ENCODE assay signal across 24 mouse cellular contexts in the genomic region with DNA sequence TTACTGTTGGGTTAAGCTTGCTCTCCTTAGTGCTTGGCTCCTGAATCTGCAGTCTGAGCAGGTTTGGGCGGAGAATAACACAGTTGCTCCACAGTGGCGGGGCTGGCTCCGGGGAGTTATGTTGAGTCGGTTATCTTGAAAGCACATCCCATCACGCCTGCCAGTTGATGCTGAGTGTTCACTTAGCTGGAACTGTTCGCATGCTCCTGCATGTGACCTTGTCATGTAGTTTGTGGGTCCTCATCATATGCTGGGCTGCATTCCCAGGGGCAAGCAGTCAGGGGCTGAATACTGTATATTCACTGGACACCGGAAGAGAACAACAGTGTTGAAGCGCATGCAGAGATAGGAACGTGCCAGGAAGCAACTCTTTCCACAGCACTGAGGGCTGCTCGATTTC. TPM values are rescaled to one million over a fixed set of nuclear protein-coding genes. Genes with fewer than 3 reads are reported as not detected.
DNase-seq lines count a peak whose midpoint lies in the region; ATAC-seq and TF ChIP-seq lines count a peak whose summit lies in the region.
"Had no signal": no experiment of that assay in that cellular context is flagged by ENCODE, and none has a peak within 500 bp of the region (broad histone marks: within the 10 kb centered on the region; RNA-seq: fewer than 3 reads in every experiment).

No protein-coding gene starts in this region.

- DNase-seq in heart, postnatal 14 days = no peak
- peak; percentile 17 for DNase-seq in lung, postnatal 10 days
- DNase-seq in lung, adult 2 months = no peak
- DNase-seq in left cerebral cortex, postnatal 25 days (ENCODE audit: low spot score in 2 of 2) = no peak
- DNase-seq: cerebellum, adult 11 months; cerebellum, postnatal 25 days; kidney, adult 9 months; kidney, postnatal 4 days; left cerebral cortex, postnatal 4 days; lung, adult 18-20 months; midbrain, embryonic 14.5 days; thymus, postnatal 4 days had no signal

- ATAC-seq in heart, embryonic 16.5 days (replicated peaks; ENCODE audit: extremely low read depth, insufficient read depth, low FRiP score) = peak; percentile 56; the same call in 1 of the 2 replicates
- ATAC-seq in erythroid progenitor cell, adult 5-6 weeks (replicated peaks; ENCODE audit: low FRiP score, poor library complexity, severe bottlenecking) = 0 out of 2 replicates have a peak, but pooled peaks have one; percentile 50
- ATAC-seq in megakaryocyte progenitor cell, adult 5-6 weeks (replicated peaks; ENCODE audit: poor library complexity) = peak; percentile 62
- no peak for ATAC-seq in granulocyte monocyte progenitor cell, adult 5-6 weeks (replicated peaks; ENCODE audit: poor library complexity, severe bottlenecking)

- H3K4me1 ChIP-seq in heart, embryonic 16.5 days (ENCODE audit: control insufficient read depth, insufficient read depth, low read length) = peaks cover 25% of the 10 kb centered on the region
- H3K4me1 ChIP-seq in lung, adult 2 months (ENCODE audit: control insufficient read depth, insufficient read depth, low read length) = no peaks in the 10 kb centered on the region

- peak overlapping the region; percentile 5; the same call in 1 of the 2 replicates for H3K27ac ChIP-seq in heart, embryonic 16.5 days (ENCODE audit: low read length)
- H3K27ac ChIP-seq: forebrain, embryonic 10.5 days; stomach, postnatal 0 days had no signal

- intact Hi-C loops in heart, postnatal 14 days (cut with DNase I) = no loop called here
- intact Hi-C loops in left cerebral cortex, postnatal 25 days (cut with DNase I) = no loop called here

- TF ChIP-seq POLR2A in lung, adult 2 months (IDR thresholded peaks at IDR 0.05; ENCODE audit: borderline replicate concordance, extremely low read depth, low read depth, low read length) = no peak

- H3K9ac ChIP-seq in heart, embryonic 16.5 days (ENCODE audit: low read length) = peak overlapping the region; percentile 8

- no peaks in the 10 kb centered on the region for H3K9me3 ChIP-seq in heart, embryonic 16.5 days (replicated peaks; ENCODE audit: control insufficient read depth, low read length)
- H3K9me3 ChIP-seq: forebrain, embryonic 10.5 days had no signal

- no peaks in the 10 kb centered on the region for H3K27me3 ChIP-seq in heart, embryonic 16.5 days (ENCODE audit: control insufficient read depth, insufficient read depth, low read length)

- 25% methylated on average over 10 of the region's 10 CpGs for WGBS in heart, embryonic 16.5 days
- 52% methylated on average over 10 of the region's 10 CpGs for WGBS in lung, adult 2 months

- no peak for TF ChIP-seq CTCF in lung, adult 2 months (IDR thresholded peaks at IDR 0.05; ENCODE audit: insufficient read depth, low read length)

- peak overlapping the region; percentile 57 for H3K4me2 ChIP-seq in heart, embryonic 16.5 days (ENCODE audit: low read depth, low read length)

- H3K4me3 ChIP-seq in heart, embryonic 16.5 days (ENCODE audit: low read length) = peak overlapping the region; percentile 19
- no peak overlapping the region for H3K4me3 ChIP-seq in lung, adult 2 months (replicated peaks; ENCODE audit: extremely low read depth, low read depth, low read length)

- H3K36me3 ChIP-seq in heart, embryonic 16.5 days (ENCODE audit: control insufficient read depth, insufficient read depth) = no peaks in the 10 kb centered on the region
- H3K36me3 ChIP-seq: forebrain, embryonic 10.5 days had no signal

RNA-seq across cellular contexts. Expression of a gene that starts 1.8 kb away (rescaled TPM):
- 0.37 TPM in 1 of 2 replicates, not detected in the other for polyA plus RNA-seq in heart, embryonic 16.5 days (2015; fragmentation: Nextera tagmentation; extraction: Ambion mirVana)
- 1 to 10 TPM; 1.3 to 2.4 TPM for total RNA-seq in heart, postnatal 14 days (2021)
- not detected in 2 replicates for polyA plus RNA-seq in lung, adult 2 months (2012; rRNA removed)
- not detected in 2 replicates for total RNA-seq in erythroid progenitor cell, adult 5-6 weeks (2015; ENCODE audit: low replicate concordance)
- total RNA-seq in erythroid progenitor cell, adult 5-6 weeks (2017; ENCODE audit: low replicate concordance) = not detected in 2 replicates
- not detected in 2 replicates for total RNA-seq in megakaryocyte progenitor cell, adult 5-6 weeks (2015)
- not detected in 2 replicates for total RNA-seq in megakaryocyte progenitor cell, adult 5-6 weeks (2017)
- total RNA-seq in left cerebral cortex, postnatal 25 days (2021) = not detected
- not detected in 2 replicates for total RNA-seq in granulocyte monocyte progenitor cell, adult 5-6 weeks (2014; fragmentation: Nextera tagmentation)
- not detected in 2 replicates for total RNA-seq in granulocyte monocyte progenitor cell, adult 5-6 weeks (2017)
- total RNA-seq: layer of hippocampus, postnatal 36 days; left cerebral cortex, postnatal 4 days had no signal
- polyA plus RNA-seq: CD4-positive, CD25-positive, alpha-beta regulatory T cell, adult 4 months; embryonic facial prominence, embryonic 11.5 days; forebrain, embryonic 10.5 days; frontal cortex, adult 2 months; gonadal fat pad, adult 2 months; midbrain, embryonic 14.5 days; spleen, adult 2 months; stomach, postnatal 0 days had no signal

RNA-seq across cellular contexts. Expression of a gene that starts 23.4 kb away (rescaled TPM):
- polyA plus RNA-seq in heart, embryonic 16.5 days (2015; fragmentation: Nextera tagmentation; extraction: Ambion mirVana) = 98.9 and 108 TPM in 2 replicates
- 10 to 100 TPM; 29.5 to 33.9 TPM for total RNA-seq in heart, postnatal 14 days (2021)
- polyA plus RNA-seq in lung, adult 2 months (2012; rRNA removed) = 6.2 and 7.9 TPM in 2 replicates
- 10.5 and 21.0 TPM in 2 replicates for total RNA-seq in erythroid progenitor cell, adult 5-6 weeks (2015; ENCODE audit: low replicate concordance)
- total RNA-seq in erythroid progenitor cell, adult 5-6 weeks (2017; ENCODE audit: low replicate concordance) = 5.8 and 11.7 TPM in 2 replicates
- total RNA-seq in megakaryocyte progenitor cell, adult 5-6 weeks (2015) = 97.0 and 102 TPM in 2 replicates
- total RNA-seq in megakaryocyte progenitor cell, adult 5-6 weeks (2017) = 60.6 and 76.3 TPM in 2 replicates
- 10 to 100 TPM; 58.0 to 62.5 TPM for total RNA-seq in left cerebral cortex, postnatal 25 days (2021)
- 86.1 and 90.9 TPM in 2 replicates for total RNA-seq in granulocyte monocyte progenitor cell, adult 5-6 weeks (2014; fragmentation: Nextera tagmentation)
- total RNA-seq in granulocyte monocyte progenitor cell, adult 5-6 weeks (2017) = 70.5 and 74.0 TPM in 2 replicates

RNA-seq across cellular contexts. Expression of a gene that starts 23.6 kb away (rescaled TPM):
- polyA plus RNA-seq in heart, embryonic 16.5 days (2015; fragmentation: Nextera tagmentation; extraction: Ambion mirVana) = 9.1 and 9.2 TPM in 2 replicates
- total RNA-seq in heart, postnatal 14 days (2021) = 1 to 10 TPM; 3.8 TPM
- 1.9 and 2.3 TPM in 2 replicates for polyA plus RNA-seq in lung, adult 2 months (2012; rRNA removed)
- total RNA-seq in erythroid progenitor cell, adult 5-6 weeks (2015; ENCODE audit: low replicate concordance) = 9.2 and 19.5 TPM in 2 replicates
- total RNA-seq in erythroid progenitor cell, adult 5-6 weeks (2017; ENCODE audit: low replicate concordance) = 16.0 and 17.3 TPM in 2 replicates
- total RNA-seq in megakaryocyte progenitor cell, adult 5-6 weeks (2015) = 19.4 and 20.3 TPM in 2 replicates
- 10.9 and 16.3 TPM in 2 replicates for total RNA-seq in megakaryocyte progenitor cell, adult 5-6 weeks (2017)
- total RNA-seq in left cerebral cortex, postnatal 25 days (2021) = 1 to 10 TPM; 5.2 TPM
- 18.0 and 20.9 TPM in 2 replicates for total RNA-seq in granulocyte monocyte progenitor cell, adult 5-6 weeks (2014; fragmentation: Nextera tagmentation)
- total RNA-seq in granulocyte monocyte progenitor cell, adult 5-6 weeks (2017) = 11.8 and 17.8 TPM in 2 replicates
